Mouse (Mus musculus) G1E (cell line): ENCODE measurements at regions not wholly inside any gene's neighbourhood (a gene's known extent, or its start where the extent isn't known, plus 50 kb on each side); places are given as distances from the start of the nearest gene placed in this dataset.

Experiments used
- CTCF ChIP-seq: IDR thresholded peaks from 2 replicates; pipeline ENCODE4 v1.5.1; 2012; ENCODE audit warnings: low read depth, low read length, inconsistent platforms, mixed read lengths
- GATA1 ChIP-seq: IDR thresholded peaks from 2 replicates; pipeline ENCODE4 v1.6.1; 2012; ENCODE audit warnings: borderline replicate concordance, low read length, inconsistent platforms, mixed read lengths
- GATA2 ChIP-seq: IDR thresholded peaks from 2 replicates; pipeline ENCODE4 v1.6.1; 2012; ENCODE audit warnings: low read depth, low read length, inconsistent platforms, borderline replicate concordance

DNA sequence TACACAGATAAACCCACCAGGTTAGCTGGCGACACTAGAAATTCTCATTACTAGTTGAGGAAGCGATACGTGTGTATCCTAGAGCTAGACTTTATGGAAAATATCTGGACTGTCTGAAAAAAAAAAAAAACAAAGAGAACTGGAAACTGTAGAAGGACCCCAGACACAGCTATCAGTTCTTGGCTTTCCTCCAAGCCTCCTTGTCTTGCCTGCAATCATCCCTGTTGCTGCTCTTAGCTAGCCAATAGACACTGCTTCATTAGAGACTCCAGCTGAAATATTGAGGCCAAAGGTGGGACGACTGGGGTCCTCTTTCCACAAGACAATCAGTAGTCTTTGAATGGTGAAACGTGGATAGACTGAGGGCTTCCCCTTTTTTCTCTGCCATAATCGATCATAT lies 129.0 kb upstream of the Cpne8 start:
- TF ChIP-seq GATA1 = no peak
- no peak for TF ChIP-seq CTCF
- TF ChIP-seq GATA2 = no peak
